Mouse (Mus musculus) thymus, adult 2 months (tissue): ENCODE results near the gene Mr1.

Experiments used
- CTCF ChIP-seq: fragments of 200-500 bp; IDR thresholded peaks from 2 replicates; pipeline ENCODE4 v1.5.1; 2012; ENCODE audit warnings: mild to moderate bottlenecking, control low read depth, low read length, moderate library complexity, borderline replicate concordance; ENCODE audit not compliant: control insufficient read depth, poor library complexity, insufficient read depth; ENCODE audit errors: extremely low read depth
- POLR2A ChIP-seq: fragments of 200-500 bp; IDR thresholded peaks from 2 replicates; pipeline ENCODE4 v1.6.1; 2012; ENCODE audit warnings: mild to moderate bottlenecking, low read length, control low read depth, moderate library complexity; ENCODE audit not compliant: control insufficient read depth, poor library complexity, insufficient read depth; ENCODE audit errors: extremely low read depth

GRCm38 (mm10) chr1:155172895-155173643 lies 26.5 kb upstream of the Mr1 start:
- TF ChIP-seq CTCF, result no peak
- TF ChIP-seq POLR2A, result no peak
